ENCODE assay signal across 8 mouse cellular contexts in the genomic region with DNA sequence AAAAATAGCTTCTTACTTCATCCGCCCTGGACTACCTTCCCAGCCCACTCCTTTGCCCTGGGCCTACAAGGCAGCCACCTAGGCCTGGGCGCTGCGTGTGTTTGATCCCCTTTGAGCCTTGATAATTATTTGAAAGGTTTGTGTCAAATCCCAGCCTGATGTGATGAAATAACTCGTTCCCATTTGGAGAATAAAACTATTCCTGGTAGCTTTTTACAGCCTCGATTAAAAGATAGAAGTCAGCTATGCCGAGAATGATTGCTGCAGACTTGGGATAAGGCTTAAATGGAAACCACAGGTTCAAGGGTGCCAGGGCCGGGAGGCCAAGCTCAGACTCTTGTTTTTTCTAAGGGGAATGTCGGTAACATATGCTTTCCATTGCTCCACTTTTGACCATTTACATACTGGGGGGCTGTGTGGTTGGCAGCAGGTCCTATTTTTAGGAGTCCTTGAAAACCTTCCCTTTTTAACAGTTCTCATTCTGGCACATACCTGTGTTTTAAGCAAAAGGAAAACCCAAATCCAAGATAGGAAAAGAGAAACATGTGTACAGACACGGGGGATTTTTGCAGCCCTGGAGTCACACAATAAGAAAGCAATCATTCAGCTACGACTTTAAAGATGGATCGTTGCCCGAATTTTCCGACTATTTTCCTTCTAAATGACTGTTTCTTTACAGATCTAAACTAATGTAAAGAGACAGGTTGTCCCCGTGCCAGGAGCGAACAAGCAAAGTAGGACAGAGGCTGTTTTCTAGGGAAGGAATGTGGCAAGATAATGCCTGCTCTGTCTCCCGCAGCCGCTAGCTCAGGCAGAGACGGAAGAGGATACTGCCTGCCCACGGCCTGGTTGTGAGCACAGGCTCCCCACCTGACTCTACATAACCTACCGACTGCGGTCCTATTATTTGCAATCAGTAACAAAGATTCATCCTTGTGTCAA.
DNase-seq lines count a peak whose midpoint lies in the region; ATAC-seq and TF ChIP-seq lines count a peak whose summit lies in the region.

No protein-coding gene starts in this region.

- no peak for TF ChIP-seq POLR2A in small intestine, adult 2 months (IDR thresholded peaks at IDR 0.05; ENCODE audit: low read depth, low read length)

- peak; percentile 44 to 59 for DNase-seq in cerebellum, postnatal 14 days
- DNase-seq in cerebellum, adult 9-10 months: no peak
- DNase-seq in lung, embryonic 14.5 days: peak; percentile 68
- DNase-seq in lung, postnatal 4 days: no peak
- DNase-seq in left cerebral cortex, postnatal 14 days (ENCODE audit: low spot score in 2 of 2): peak; percentile 48 to 73
- DNase-seq in thymus, postnatal 25 days: no peak
- DNase-seq in liver, embryonic 11.5 days (ENCODE audit: low spot score): no peak

- 50% methylated on average over 21 of the region's 21 CpGs for WGBS in lung, embryonic 14.5 days
- 24% methylated on average over 21 of the region's 21 CpGs for WGBS in small intestine, adult 2 months
- 70% methylated on average over 21 of the region's 21 CpGs for WGBS in liver, embryonic 11.5 days

- peak; percentile 57; the same call in 1 of the 2 replicates for ATAC-seq in lung, embryonic 14.5 days (ENCODE audit: insufficient read depth)
- ATAC-seq in liver, embryonic 11.5 days (replicated peaks; ENCODE audit: low FRiP score): no peak

- no peak overlapping the region for H3K4me3 ChIP-seq in lung, embryonic 14.5 days (ENCODE audit: low read depth, low read length)
- peak overlapping the region; percentile 68 for H3K4me3 ChIP-seq in small intestine, adult 2 months (ENCODE audit: low read depth, low read length)
- H3K4me3 ChIP-seq in liver, embryonic 11.5 days (ENCODE audit: low read depth, low read length): no peak overlapping the region

- no peak for TF ChIP-seq CTCF in lung, embryonic 14.5 days (IDR thresholded peaks at IDR 0.05; ENCODE audit: low read depth)
- TF ChIP-seq CTCF in small intestine, adult 2 months (IDR thresholded peaks at IDR 0.05; ENCODE audit: extremely low read depth, insufficient read length, insufficient replicate concordance, low read depth, low read length): no peak

- no peak overlapping the region for H3K9ac ChIP-seq in lung, embryonic 14.5 days
- no peak overlapping the region for H3K9ac ChIP-seq in liver, embryonic 11.5 days (ENCODE audit: low read depth, low read length)

- H3K27ac ChIP-seq in lung, embryonic 14.5 days (ENCODE audit: low read depth): peak overlapping the region; percentile 36; the same call in 1 of the 2 replicates
- H3K27ac ChIP-seq in small intestine, adult 2 months (ENCODE audit: insufficient read depth, low read depth, low read length): peak overlapping the region; percentile 100
- H3K27ac ChIP-seq in liver, embryonic 11.5 days (ENCODE audit: low read depth, low read length): no peak overlapping the region

- H3K9me3 ChIP-seq in lung, embryonic 14.5 days (ENCODE audit: low read depth, low read length): no peaks in the 10 kb centered on the region
- H3K9me3 ChIP-seq in liver, embryonic 11.5 days (ENCODE audit: control insufficient read depth, low read length): no peaks in the 10 kb centered on the region

- intact Hi-C loops in left cerebral cortex, postnatal 14 days (cut with DNase I): no loop called here

- H3K4me1 ChIP-seq in lung, embryonic 14.5 days (ENCODE audit: insufficient read depth): no peaks in the 10 kb centered on the region
- H3K4me1 ChIP-seq in small intestine, adult 2 months (ENCODE audit: control insufficient read depth, insufficient read depth, insufficient read length, low read length): peaks cover 36% of the 10 kb centered on the region; the same call in 1 of the 2 replicates
- peaks cover 6% of the 10 kb centered on the region; the same call in 1 of the 2 replicates for H3K4me1 ChIP-seq in liver, embryonic 11.5 days (replicated peaks; ENCODE audit: control insufficient read depth, insufficient read depth, low read length)

- H3K36me3 ChIP-seq in lung, embryonic 14.5 days (ENCODE audit: insufficient read depth): no peaks in the 10 kb centered on the region
- peaks cover 15% of the 10 kb centered on the region for H3K36me3 ChIP-seq in small intestine, adult 2 months (ENCODE audit: control insufficient read depth, insufficient read depth, low read length)
- H3K36me3 ChIP-seq in liver, embryonic 11.5 days (ENCODE audit: control insufficient read depth, insufficient read depth, low read length): no peaks in the 10 kb centered on the region

- H3K27me3 ChIP-seq in lung, embryonic 14.5 days (ENCODE audit: insufficient read depth, low read length): no peaks in the 10 kb centered on the region
- no peaks in the 10 kb centered on the region for H3K27me3 ChIP-seq in small intestine, adult 2 months (ENCODE audit: control insufficient read depth, insufficient read depth, low read length)
- H3K27me3 ChIP-seq in liver, embryonic 11.5 days (replicated peaks; ENCODE audit: control insufficient read depth, insufficient read depth, low read length): no peaks in the 10 kb centered on the region

- H3K4me2 ChIP-seq in lung, embryonic 14.5 days: no peak overlapping the region
- no peak overlapping the region for H3K4me2 ChIP-seq in liver, embryonic 11.5 days

Comparison
In these comparisons a context has a peak if more than half of its experiments do, and no peak if none do; other contexts are left out.
1. DNase-seq: peak in cerebellum, postnatal 14 days (2 of 2), lung, embryonic 14.5 days (single experiment) and left cerebral cortex, postnatal 14 days (2 of 2); none in cerebellum, adult 9-10 months (single experiment), lung, postnatal 4 days (0 of 2), thymus, postnatal 25 days (single experiment) and liver, embryonic 11.5 days (single experiment).